Mouse (Mus musculus) cortical plate, adult 2 months (tissue): ENCODE data around the gene Picalm. TPM values are rescaled to one million over a fixed set of nuclear protein-coding genes. Genes with fewer than 3 reads are reported as not detected.

Source experiments
- H3K27ac ChIP-seq: fragments of 200-500 bp; 2 replicates; pipeline ENCODE4 v1.5.1; 2012; ENCODE audit warnings: low read length, control low read depth, inconsistent platforms; ENCODE audit not compliant: insufficient read depth
- H3K4me1 ChIP-seq: fragments of 200-500 bp; 2 replicates; pipeline ENCODE4 v1.6.1; 2011; ENCODE audit warnings: low read length; ENCODE audit not compliant: control insufficient read depth, insufficient read depth
- H3K4me3 ChIP-seq: fragments of 200-500 bp; 2 replicates; pipeline ENCODE4 v1.5.1; 2011; ENCODE audit warnings: mild to moderate bottlenecking, low read length, control low read depth; ENCODE audit not compliant: insufficient read depth
- CTCF ChIP-seq: fragments of 200-500 bp; IDR thresholded peaks from 2 replicates; pipeline ENCODE4 v1.5.1; 2011; ENCODE audit warnings: mild to moderate bottlenecking, control low read depth, low read length; ENCODE audit not compliant: insufficient read depth; ENCODE audit errors: extremely low read depth
- POLR2A ChIP-seq: fragments of 200-500 bp; IDR thresholded peaks from 2 replicates; pipeline ENCODE4 v1.6.1; 2011; ENCODE audit warnings: mild to moderate bottlenecking, low read length, control low read depth; ENCODE audit not compliant: insufficient read depth; ENCODE audit errors: extremely low read depth
- polyA plus RNA-seq: library from polyadenylated mRNA; depleted of rRNA; stranded (reverse); fragments of >200 nt; gene quantifications from 2 replicates; pipeline ENCODE4 v1.2.3, GENCODE M21; 2012

Picalm gene
- polyA plus RNA-seq, 1 experiment = 123 TPM

- Histone ChIP-seq H3K4me1 (no peaks in the 10 kb centered on the region), H3K27ac (no peak overlapping the region), H3K4me3 (no peak overlapping the region)
- TF ChIP-seq CTCF (no peak), POLR2A (no peak)
These were observed 45.6 kb downstream of the Picalm start for GRCm38 (mm10) chr7:90175576-90175975.

- TF ChIP-seq POLR2A (no peak), CTCF (no peak)
- Histone ChIP-seq H3K4me1 (no peaks in the 10 kb centered on the region), H3K27ac (no peak overlapping the region), H3K4me3 (no peak overlapping the region)
These were observed 50.6 kb downstream of the Picalm start for GRCm38 (mm10) chr7:90180635-90181034.

- TF ChIP-seq CTCF (no peak), POLR2A (no peak)
- Histone ChIP-seq H3K27ac (no peak overlapping the region), H3K4me3 (no peak overlapping the region), H3K4me1 (peaks cover 4% of the 10 kb centered on the region; the same call in 1 of the 2 replicates)
These were observed 70.2 kb downstream of the Picalm start for GRCm38 (mm10) chr7:90200251-90200650.

GRCm38 (mm10) chr7:90201877-90202465, 72.0 kb downstream of the Picalm start:
- Histone ChIP-seq H3K27ac (peak overlapping the region; percentile 77; the same call in 1 of the 2 replicates), H3K4me1 (peaks cover 4% of the 10 kb centered on the region; the same call in 1 of the 2 replicates), H3K4me3 (no peak overlapping the region)
- no peak for TF ChIP-seq CTCF
- TF ChIP-seq POLR2A = no peak

GRCm38 (mm10) chr7:90203914-90204313, 73.9 kb downstream of the Picalm start:
- H3K27ac ChIP-seq = peak overlapping the region; percentile 59; the same call in 1 of the 2 replicates
- no peak overlapping the region for H3K4me3 ChIP-seq
- peaks cover 4% of the 10 kb centered on the region; the same call in 1 of the 2 replicates for H3K4me1 ChIP-seq
- no peak for TF ChIP-seq CTCF
- no peak for TF ChIP-seq POLR2A

GRCm38 (mm10) chr7:90210116-90210515, 80.1 kb downstream of the Picalm start:
- no peaks in the 10 kb centered on the region for H3K4me1 ChIP-seq
- no peak overlapping the region for H3K27ac ChIP-seq
- no peak overlapping the region for H3K4me3 ChIP-seq
- no peak for TF ChIP-seq POLR2A
- no peak for TF ChIP-seq CTCF

- H3K4me3 ChIP-seq = no peak overlapping the region
- no peak overlapping the region for H3K27ac ChIP-seq
- no peaks in the 10 kb centered on the region for H3K4me1 ChIP-seq
- TF ChIP-seq CTCF (no peak), POLR2A (no peak)
These were observed 80.9 kb downstream of the Picalm start for GRCm38 (mm10) chr7:90210947-90211346.

GRCm38 (mm10) chr7:90216511-90216910, 86.5 kb downstream of the Picalm start:
- Histone ChIP-seq H3K27ac (peak overlapping the region; percentile 13; the same call in 1 of the 2 replicates), H3K4me1 (no peaks in the 10 kb centered on the region), H3K4me3 (no peak overlapping the region)
- no peak for TF ChIP-seq CTCF
- TF ChIP-seq POLR2A = no peak

- H3K4me3 ChIP-seq = no peak overlapping the region
- TF ChIP-seq CTCF = no peak
- no peak for TF ChIP-seq POLR2A
- no peaks in the 10 kb centered on the region for H3K4me1 ChIP-seq
- no peak overlapping the region for H3K27ac ChIP-seq
These were observed 88.1 kb downstream of the Picalm start for GRCm38 (mm10) chr7:90218122-90218521.

- TF ChIP-seq CTCF (no peak), POLR2A (no peak)
- no peaks in the 10 kb centered on the region for H3K4me1 ChIP-seq
- no peak overlapping the region for H3K27ac ChIP-seq
- H3K4me3 ChIP-seq = no peak overlapping the region
These were observed 91.5 kb downstream of the Picalm start for GRCm38 (mm10) chr7:90221487-90221886.
